Mouse (Mus musculus): ENCODE measurements at regions not wholly inside any gene's neighbourhood (a gene's known extent, or its start where the extent isn't known, plus 50 kb on each side); places are given as distances from the start of the nearest gene placed in this dataset.
A peak's percentile ranks its signal among the peaks of the same experiment; 100 is the strongest.

- no peak for DNase-seq (ENCODE audit: low spot score in 2 of 2)
Observed at GRCm38 (mm10) chr14:73730796-73731195, 69.8 kb downstream of the Gm21750 start.

- peak; percentile 40 to 59 for DNase-seq (ENCODE audit: low spot score in 2 of 2)
Observed at GRCm38 (mm10) chr14:73732161-73732560, 71.1 kb downstream of the Gm21750 start.

DNA sequence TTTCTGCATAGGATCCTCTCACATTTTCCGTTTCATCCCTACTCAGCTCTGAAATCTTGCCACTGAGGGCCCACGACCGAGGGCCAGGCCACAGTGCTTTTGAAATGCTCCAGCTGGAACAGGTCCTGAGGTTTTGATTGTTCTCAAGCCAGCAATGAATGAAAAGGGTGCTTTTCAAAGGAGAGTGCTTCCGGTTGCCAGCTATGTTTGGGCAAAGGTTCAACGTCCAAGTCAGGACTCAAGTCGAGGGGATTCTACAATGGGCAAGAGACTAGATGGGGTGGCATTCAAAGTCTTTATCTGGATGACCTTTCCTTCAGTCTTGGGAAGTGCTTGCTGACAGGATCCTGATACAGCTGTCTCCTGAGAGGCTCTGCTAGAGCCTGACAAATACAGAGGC lies 89.8 kb downstream of the Gm21750 start:
- peak in 1 of 2 experiments; percentile 8 for DNase-seq (ENCODE audit: low spot score in 2 of 2)

DNA sequence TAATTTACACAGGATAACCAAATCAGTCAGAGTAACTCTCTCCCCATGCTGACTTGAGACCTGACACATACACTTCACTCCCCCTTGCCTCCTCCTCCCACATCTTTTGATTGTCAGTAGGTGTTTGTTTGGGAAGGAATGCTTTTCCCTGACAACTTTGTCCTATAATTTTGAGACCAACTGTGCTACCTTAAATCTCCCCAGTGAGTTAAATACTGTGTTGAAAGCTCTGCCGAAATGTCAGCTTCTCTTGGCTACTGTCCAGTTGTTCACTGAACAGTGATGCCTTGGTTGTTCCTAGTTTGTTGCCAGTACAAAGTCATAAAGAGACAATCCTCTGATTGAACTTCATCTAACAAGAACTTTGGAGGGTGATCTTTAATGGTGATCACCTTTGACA lies 99.0 kb downstream of the Gm21750 start:
- peak in 1 of 2 experiments; percentile 12 for DNase-seq (ENCODE audit: low spot score in 2 of 2)

DNA sequence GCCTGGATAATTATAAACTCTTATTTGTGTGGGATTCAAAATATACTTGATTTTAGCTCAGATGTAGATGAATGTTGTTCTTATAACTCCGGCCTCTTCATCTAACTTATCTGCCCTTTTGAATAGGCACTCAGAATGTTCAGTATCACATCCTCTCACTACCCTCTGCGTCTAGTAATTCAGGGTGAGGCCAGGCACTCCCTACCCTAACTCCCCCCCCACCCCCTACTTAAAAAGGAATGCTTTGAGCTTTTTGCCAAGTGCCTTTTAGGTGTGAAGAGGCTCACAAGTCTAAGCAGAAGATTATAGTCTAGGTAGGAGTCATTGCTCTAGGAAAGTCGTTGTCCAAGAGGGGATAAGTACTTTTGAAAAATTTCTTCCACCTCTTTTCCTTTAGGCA lies 111.9 kb downstream of the Gm21750 start:
- DNase-seq (ENCODE audit: low spot score in 2 of 2) = no peak

GRCm38 (mm10) chr14:73773810-73774209 lies 112.8 kb downstream of the Gm21750 start:
- DNase-seq (ENCODE audit: low spot score in 2 of 2) = no peak

DNA sequence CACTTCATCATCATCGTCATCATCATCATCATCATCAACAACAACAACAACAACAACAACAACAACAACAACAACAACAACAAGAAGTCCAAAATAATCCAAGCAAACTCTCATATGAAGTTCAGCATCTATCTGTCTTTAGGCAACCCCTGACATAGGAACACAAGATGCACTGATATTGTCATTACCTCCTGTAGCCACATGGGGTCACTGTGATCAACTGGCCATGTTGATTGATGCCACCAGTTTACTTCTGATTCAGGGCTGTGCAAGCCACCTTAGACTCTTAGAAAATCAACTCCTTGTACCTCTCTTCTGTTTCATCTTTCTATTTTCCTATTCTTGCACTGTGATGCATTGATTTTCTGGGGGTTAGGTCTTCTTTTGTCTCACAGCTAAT lies 115.0 kb downstream of the Gm21750 start:
- DNase-seq (ENCODE audit: low spot score in 2 of 2) = peak in 1 of 2 experiments; percentile 77

- no peak for DNase-seq (ENCODE audit: low spot score in 2 of 2)
Observed at GRCm38 (mm10) chr14:73807169-73807568, 146.1 kb downstream of the Gm21750 start.

DNA sequence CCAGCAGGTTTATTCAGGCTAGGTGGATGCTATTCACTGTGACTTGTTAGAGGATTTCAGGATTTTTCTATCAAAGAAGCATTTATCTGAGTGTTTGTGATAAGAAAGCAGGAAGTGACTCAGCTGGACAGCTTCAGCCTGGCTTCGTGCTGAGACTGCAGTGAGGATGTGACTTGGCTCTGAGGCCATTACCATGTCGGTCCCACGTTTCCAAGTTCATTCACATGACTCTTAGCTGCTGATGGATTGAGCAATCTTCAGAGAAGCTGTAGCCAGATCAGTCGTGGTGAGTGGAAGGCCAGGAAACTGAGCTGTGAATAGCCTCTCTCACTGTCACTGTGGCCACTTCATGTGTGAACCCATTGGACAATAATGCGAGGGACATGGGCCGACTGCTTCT lies 177.9 kb downstream of the Gm21750 start:
- no peak for DNase-seq (ENCODE audit: low spot score in 2 of 2)

DNA sequence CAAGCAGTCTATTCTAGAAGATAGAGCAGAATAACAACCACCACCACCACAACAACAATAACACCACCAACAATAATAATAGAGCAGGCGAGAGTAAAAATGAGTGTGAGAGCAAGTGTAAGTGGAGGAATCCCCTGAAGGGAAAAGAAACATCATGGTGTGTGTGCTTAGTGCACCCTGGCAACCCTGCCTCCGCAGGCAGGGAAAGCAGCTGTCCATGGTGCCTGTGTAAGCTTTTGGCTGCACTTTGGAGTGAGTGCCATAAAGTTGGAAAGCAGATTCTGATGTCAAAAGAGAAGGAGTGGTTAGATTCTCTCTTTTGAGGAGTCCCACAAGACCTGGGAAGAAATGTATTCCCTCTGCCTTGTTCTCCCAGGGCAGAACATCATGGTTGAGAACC lies 200.8 kb downstream of the Gm21750 start:
- DNase-seq (ENCODE audit: low spot score in 2 of 2) = no peak

GRCm38 (mm10) chr14:73874337-73874736 lies 213.3 kb downstream of the Gm21750 start:
- no peak for DNase-seq (ENCODE audit: low spot score in 2 of 2)

GRCm38 (mm10) chr14:73875916-73876315 lies 214.9 kb downstream of the Gm21750 start:
- DNase-seq (ENCODE audit: low spot score in 2 of 2) = no peak

DNA sequence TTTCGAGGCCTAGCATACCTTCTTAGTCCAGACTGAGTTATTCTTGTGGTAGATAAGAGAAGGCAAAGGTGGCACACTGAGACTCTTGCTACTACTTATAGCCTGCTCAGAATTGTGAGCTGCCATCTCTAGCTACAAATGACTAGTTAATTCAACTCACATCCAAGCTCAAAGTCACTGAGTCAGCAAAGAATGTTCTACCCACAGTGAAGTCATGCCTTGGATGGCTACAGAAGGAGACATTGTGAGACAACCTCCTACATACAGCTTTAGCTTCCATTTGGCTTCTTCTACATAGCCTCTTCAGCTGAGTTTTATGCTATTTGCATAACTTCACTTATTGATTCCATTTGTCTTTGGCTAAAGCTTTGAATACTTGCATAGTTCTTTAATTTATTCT lies 217.2 kb downstream of the Gm21750 start:
- no peak for DNase-seq (ENCODE audit: low spot score in 2 of 2)

- no peak for DNase-seq (ENCODE audit: low spot score in 2 of 2)
Observed at GRCm38 (mm10) chr14:73878866-73879419, 217.9 kb downstream of the Gm21750 start.

DNA sequence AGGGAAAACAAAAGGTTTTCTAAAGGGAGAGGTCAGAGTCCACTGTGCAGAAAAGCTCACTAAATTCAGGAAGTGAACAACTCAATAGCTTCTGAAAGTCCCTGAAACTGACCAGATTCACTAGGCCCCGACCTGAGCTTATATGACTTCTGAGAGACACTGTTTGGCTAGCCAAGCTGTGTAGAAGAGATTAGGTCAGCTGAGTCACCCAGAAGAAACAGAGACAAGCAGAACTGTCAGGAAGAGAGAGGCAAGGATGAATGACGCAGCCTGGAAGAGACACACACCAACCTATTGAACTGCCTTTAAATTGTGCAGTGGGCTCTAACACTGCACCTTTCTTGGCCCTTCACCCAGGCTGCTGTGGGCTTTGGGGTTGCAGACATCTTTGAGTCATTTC lies 230.4 kb downstream of the Gm21750 start:
- DNase-seq (ENCODE audit: low spot score in 2 of 2) = no peak

DNA sequence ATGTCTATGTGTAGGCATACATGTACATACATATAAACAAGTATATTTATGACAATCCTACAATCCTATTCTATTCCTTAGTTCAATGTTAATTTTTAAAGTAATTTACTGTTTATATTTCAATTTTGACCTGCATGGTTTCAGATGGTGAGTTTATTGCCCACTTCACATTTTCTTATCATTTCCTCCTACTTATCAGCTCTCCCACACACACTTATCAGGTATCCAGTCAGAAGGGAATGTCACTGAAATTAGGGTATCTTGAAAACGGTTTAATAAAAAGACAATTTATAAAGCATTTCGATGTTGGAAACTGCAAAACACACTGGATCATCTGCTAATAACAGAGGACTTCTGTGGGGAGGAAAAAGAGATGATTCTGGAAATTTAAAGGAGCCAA lies 233.8 kb downstream of the Gm21750 start:
- no peak for DNase-seq (ENCODE audit: low spot score in 2 of 2)

GRCm38 (mm10) chr14:73895266-73895665 lies 234.2 kb downstream of the Gm21750 start:
- DNase-seq (ENCODE audit: low spot score in 2 of 2) = no peak

- no peak for DNase-seq (ENCODE audit: low spot score in 2 of 2)
Observed at GRCm38 (mm10) chr14:73899078-73899477, 238.1 kb downstream of the Gm21750 start.

GRCm38 (mm10) chr14:73902085-73902713 lies 241.2 kb downstream of the Gm21750 start:
- no peak for DNase-seq (ENCODE audit: low spot score in 2 of 2)

DNA sequence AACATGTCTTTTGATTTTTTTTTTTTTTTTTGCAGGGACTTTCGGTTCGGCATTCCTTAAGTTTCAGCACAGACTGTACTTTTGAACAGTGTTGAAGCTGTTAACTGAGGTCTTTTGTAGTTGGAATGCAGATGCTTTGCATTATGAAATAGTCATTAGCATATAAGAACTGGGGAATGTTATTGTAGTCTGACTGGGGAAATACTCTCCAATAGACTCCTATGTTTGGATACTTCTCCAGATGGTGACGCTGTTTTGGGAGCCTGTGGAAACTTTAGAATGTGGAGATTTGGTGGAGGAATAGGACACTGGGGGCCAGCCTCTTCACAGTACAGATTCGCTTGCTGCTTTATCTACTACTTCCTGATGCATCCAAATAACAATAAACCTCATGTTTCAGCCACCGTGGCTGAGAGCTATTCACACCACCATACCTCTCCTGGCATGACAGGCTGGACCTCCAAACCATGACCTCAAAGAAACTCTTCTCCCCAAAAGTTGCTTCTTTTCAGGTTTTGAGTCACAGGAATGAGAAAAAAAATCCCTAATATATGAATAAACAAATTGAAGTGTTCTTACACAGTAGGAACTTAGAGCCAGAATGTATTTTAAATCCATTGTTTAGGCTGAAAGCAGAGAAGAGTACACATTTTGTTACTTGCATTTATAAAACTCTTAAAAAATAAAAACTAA lies 252.9 kb downstream of the Gm21750 start:
- peak in 1 of 2 experiments; percentile 23 for DNase-seq (ENCODE audit: low spot score in 2 of 2)

DNA sequence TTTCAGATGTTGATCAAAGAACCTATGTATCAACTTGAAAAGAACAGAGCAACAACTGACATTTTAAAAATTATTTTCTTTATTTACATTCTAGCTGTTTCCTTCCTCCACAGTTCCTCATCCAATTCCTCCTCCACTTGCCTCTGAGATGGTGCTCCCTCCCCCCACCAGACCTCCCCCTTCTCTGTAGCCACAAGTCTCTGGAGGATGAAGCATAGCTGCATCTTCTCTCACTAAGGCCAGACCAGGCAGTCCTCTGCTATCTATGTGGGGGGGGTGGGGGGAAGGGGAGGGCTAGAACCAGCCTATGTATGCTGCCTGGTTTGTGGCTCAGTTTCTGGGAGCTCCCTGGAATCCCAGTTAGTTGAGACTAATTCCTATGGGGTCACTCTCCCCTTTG lies 255.0 kb downstream of the Gm21750 start:
- no peak for DNase-seq (ENCODE audit: low spot score in 2 of 2)

- no peak for DNase-seq (ENCODE audit: low spot score in 2 of 2)
Observed at GRCm38 (mm10) chr14:73931095-73931494, 270.1 kb downstream of the Gm21750 start.

GRCm38 (mm10) chr14:73947316-73947715 lies 286.3 kb downstream of the Gm21750 start:
- DNase-seq (ENCODE audit: low spot score in 2 of 2) = no peak
